Mouse (Mus musculus) midbrain, embryonic 15.5 days (tissue): ENCODE data around the gene Zgpat. TPM values are rescaled to one million over a fixed set of nuclear protein-coding genes. Genes with fewer than 3 reads are reported as not detected.

ENCODE experiments used
- ATAC-seq: fragments of 200-750 bp; cut with Nextera tagmentation; replicated peaks from 2 replicates; pipeline ENCODE4 v1.8.0; 2017; ENCODE audit warnings: moderate TSS enrichment
- H3K27ac ChIP-seq: fragments of 300-500 bp; sonication (generic); 2 replicates; pipeline ENCODE4 v1.5.1; 2015; ENCODE audit warnings: mild to moderate bottlenecking, inconsistent platforms
- H3K27me3 ChIP-seq: fragments of 300-500 bp; sonication (generic); replicated peaks from 2 replicates; pipeline ENCODE4 v1.6.1; 2015; ENCODE audit warnings: inconsistent platforms
- H3K36me3 ChIP-seq: fragments of 300-500 bp; sonication (generic); replicated peaks from 2 replicates; pipeline ENCODE4 v1.6.1; 2015; ENCODE audit warnings: inconsistent platforms
- H3K4me1 ChIP-seq: fragments of 300-500 bp; sonication (generic); 2 replicates; pipeline ENCODE4 v1.6.1; 2015; ENCODE audit warnings: inconsistent platforms
- H3K4me2 ChIP-seq: fragments of 300-500 bp; sonication (generic); 2 replicates; pipeline ENCODE4 v1.6.1; 2015; ENCODE audit warnings: inconsistent platforms, mild to moderate bottlenecking, moderate library complexity
- H3K4me3 ChIP-seq: fragments of 300-500 bp; sonication (generic); 2 replicates; pipeline ENCODE4 v1.5.1; 2015; ENCODE audit warnings: mild to moderate bottlenecking, inconsistent platforms
- H3K9ac ChIP-seq: fragments of 300-500 bp; sonication (generic); 2 replicates; pipeline ENCODE4 v1.6.1; 2015; ENCODE audit warnings: mild to moderate bottlenecking, inconsistent platforms
- H3K9me3 ChIP-seq: fragments of 300-500 bp; sonication (generic); 2 replicates; pipeline ENCODE4 v1.6.1; 2016; ENCODE audit warnings: inconsistent platforms
- WGBS: fragments of 180-500 bp; shearing (Covaris S2); methylation state at CpG from one replicate; pipeline ENCODE4 v1.1.7; 2015; ENCODE audit warnings: mixed read lengths; 5-methylcytosine and 5-hydroxymethylcytosine counted together
- polyA plus RNA-seq: library from polyadenylated mRNA; unstranded; fragments of >200 nt; fragmentation: Nextera tagmentation; extraction: Ambion mirVana; gene quantifications from 2 replicates; pipeline ENCODE4 v1.2.1, GENCODE M21; 2015

Zgpat gene
- polyA plus RNA-seq, 1 experiment from 2014 or later = 103 TPM

GRCm38 (mm10) chr2:181365655-181366075 is 937 bp downstream of the Zgpat start:
- Histone ChIP-seq H3K27me3 (no peaks in the 10 kb centered on the region), H3K9me3 (no peaks in the 10 kb centered on the region), H3K9ac (peak overlapping the region; percentile 84), H3K36me3 (peaks cover 20% of the 10 kb centered on the region), H3K27ac (peak overlapping the region; percentile 91), H3K4me3 (peak overlapping the region; percentile 56), H3K4me1 (peaks cover 54% of the 10 kb centered on the region), H3K4me2 (peak overlapping the region; percentile 88)
- peak; percentile 52 for ATAC-seq
- WGBS = under 1% methylated on average over 20 of the region's 20 CpGs

GRCm38 (mm10) chr2:181370001-181370400 is 5.3 kb downstream of the Zgpat start:
- WGBS = 98% methylated on average over 5 of the region's 5 CpGs
- no peak for ATAC-seq

GRCm38 (mm10) chr2:181375787-181376186 is 11.1 kb downstream of the Zgpat start:
- Histone ChIP-seq H3K9me3 (no peaks in the 10 kb centered on the region), H3K4me2 (no peak overlapping the region), H3K4me3 (no peak overlapping the region)

More at GRCm38 (mm10) chr2:181370001-181370400, 5.3 kb downstream of the Zgpat start:
- Histone ChIP-seq H3K27me3 (no peaks in the 10 kb centered on the region), H3K27ac (no peak overlapping the region), H3K9me3 (no peaks in the 10 kb centered on the region), H3K36me3 (no peaks in the 10 kb centered on the region; the same call in 1 of the 2 replicates), H3K4me1 (peaks cover 42% of the 10 kb centered on the region), H3K9ac (no peak overlapping the region), H3K4me3 (no peak overlapping the region), H3K4me2 (no peak overlapping the region)

GRCm38 (mm10) chr2:181377230-181377629 is 12.5 kb downstream of the Zgpat start:
- H3K4me3 ChIP-seq = no peak overlapping the region
- H3K4me1 ChIP-seq = no peaks in the 10 kb centered on the region
- whole genome bisulfite sequencing = 92% methylated on average over 2 of the region's 2 CpGs
- peaks cover 29% of the 10 kb centered on the region; the same call in 1 of the 2 replicates for H3K36me3 ChIP-seq
- no peaks in the 10 kb centered on the region for H3K9me3 ChIP-seq
- H3K27me3 ChIP-seq = no peaks in the 10 kb centered on the region
- no peak for ATAC-seq
- no peak overlapping the region for H3K9ac ChIP-seq
- H3K4me2 ChIP-seq = no peak overlapping the region
- H3K27ac ChIP-seq = no peak overlapping the region

More at GRCm38 (mm10) chr2:181375787-181376186, 11.1 kb downstream of the Zgpat start:
- no peak for ATAC-seq
- Histone ChIP-seq H3K4me1 (0 out of 2 replicates have a peak, but pooled peaks cover 3% of the 10 kb centered on the region), H3K9ac (no peak overlapping the region), H3K27me3 (no peaks in the 10 kb centered on the region), H3K36me3 (peaks cover 18% of the 10 kb centered on the region; the same call in 1 of the 2 replicates), H3K27ac (no peak overlapping the region)
- whole genome bisulfite sequencing = 92% methylated on average over 2 of the region's 2 CpGs

- Histone ChIP-seq H3K4me1 (no peaks in the 10 kb centered on the region), H3K4me2 (no peak overlapping the region), H3K27me3 (no peaks in the 10 kb centered on the region), H3K4me3 (no peak overlapping the region), H3K36me3 (peaks cover 43% of the 10 kb centered on the region), H3K27ac (no peak overlapping the region), H3K9me3 (no peaks in the 10 kb centered on the region), H3K9ac (no peak overlapping the region)
- WGBS = 94% methylated on average over 5 of the region's 5 CpGs
- ATAC-seq = no peak
Measured at GRCm38 (mm10) chr2:181378701-181379100, 14.0 kb downstream of the Zgpat start.

- 93% methylated on average over 12 of the region's 12 CpGs for WGBS
- Histone ChIP-seq H3K9ac (no peak within 1 kb of the TSS), H3K9me3 (no peaks in the 10 kb centered on the region), H3K4me2 (no peak within 1 kb of the TSS), H3K4me3 (no peak within 1 kb of the TSS), H3K4me1 (no peaks in the 10 kb centered on the region), H3K27ac (no peak within 1 kb of the TSS), H3K36me3 (peaks cover 43% of the 10 kb centered on the region), H3K27me3 (no peaks in the 10 kb centered on the region)
- no peak for ATAC-seq
Measured at GRCm38 (mm10) chr2:181379778-181380177, 15.1 kb downstream of the Zgpat start, which contains the start of gene Lime1. Gene Lime1 (plus strand): TSS chr2:181380078.

GRCm38 (mm10) chr2:181380251-181380650 is 15.5 kb downstream of the Zgpat start:
- H3K36me3 ChIP-seq = peaks cover 43% of the 10 kb centered on the region
- no peaks in the 10 kb centered on the region for H3K4me1 ChIP-seq
- 83% methylated on average over 5 of the region's 5 CpGs for WGBS

GRCm38 (mm10) chr2:181381107-181381506 is 16.4 kb downstream of the Zgpat start:
- H3K9ac ChIP-seq = no peak overlapping the region
- H3K4me2 ChIP-seq = no peak overlapping the region
- H3K36me3 ChIP-seq = peaks cover 46% of the 10 kb centered on the region
- H3K9me3 ChIP-seq = no peaks in the 10 kb centered on the region
- H3K4me3 ChIP-seq = no peak overlapping the region
- no peak for ATAC-seq
- H3K27ac ChIP-seq = no peak overlapping the region
- H3K4me1 ChIP-seq = no peaks in the 10 kb centered on the region
- 94% methylated on average over 5 of the region's 5 CpGs for WGBS
- H3K27me3 ChIP-seq = no peaks in the 10 kb centered on the region

More at GRCm38 (mm10) chr2:181380251-181380650, 15.5 kb downstream of the Zgpat start:
- Histone ChIP-seq H3K9me3 (no peaks in the 10 kb centered on the region), H3K4me2 (no peak overlapping the region), H3K27ac (no peak overlapping the region), H3K4me3 (no peak overlapping the region), H3K9ac (no peak overlapping the region), H3K27me3 (no peaks in the 10 kb centered on the region)
- no peak for ATAC-seq

GRCm38 (mm10) chr2:181381631-181382306 is 17.0 kb downstream of the Zgpat start:
- H3K4me1 ChIP-seq = no peaks in the 10 kb centered on the region
- no peak overlapping the region for H3K9ac ChIP-seq
- H3K36me3 ChIP-seq = peaks cover 50% of the 10 kb centered on the region
- no peak overlapping the region for H3K4me2 ChIP-seq
- no peaks in the 10 kb centered on the region for H3K27me3 ChIP-seq
- no peaks in the 10 kb centered on the region for H3K9me3 ChIP-seq
- WGBS = 92% methylated on average over 6 of the region's 6 CpGs
- no peak for ATAC-seq
- no peak overlapping the region for H3K27ac ChIP-seq
- H3K4me3 ChIP-seq = no peak overlapping the region

- Histone ChIP-seq H3K4me2 (no peak overlapping the region), H3K9ac (no peak overlapping the region), H3K27me3 (no peaks in the 10 kb centered on the region), H3K27ac (no peak overlapping the region), H3K36me3 (peaks cover 45% of the 10 kb centered on the region), H3K9me3 (no peaks in the 10 kb centered on the region), H3K4me3 (no peak overlapping the region), H3K4me1 (no peaks in the 10 kb centered on the region)
- 85% methylated on average over 7 of the region's 7 CpGs for WGBS
- no peak; the same call in 1 of the 2 replicates for ATAC-seq
Measured at GRCm38 (mm10) chr2:181384463-181384862, 19.7 kb downstream of the Zgpat start.

- Histone ChIP-seq H3K36me3 (peaks cover 44% of the 10 kb centered on the region), H3K4me1 (no peaks in the 10 kb centered on the region), H3K9me3 (no peaks in the 10 kb centered on the region), H3K27ac (no peak overlapping the region), H3K9ac (no peak overlapping the region), H3K4me2 (no peak overlapping the region), H3K27me3 (no peaks in the 10 kb centered on the region), H3K4me3 (no peak overlapping the region)
- 84% methylated on average over 4 of the region's 4 CpGs for WGBS
- ATAC-seq = peak; percentile 57; the same call in 1 of the 2 replicates
Measured at GRCm38 (mm10) chr2:181384919-181385391, 20.2 kb downstream of the Zgpat start.

GRCm38 (mm10) chr2:181385885-181386284 is 21.2 kb downstream of the Zgpat start:
- H3K36me3 ChIP-seq = peaks cover 41% of the 10 kb centered on the region
- no peak overlapping the region for H3K27ac ChIP-seq
- H3K27me3 ChIP-seq = no peaks in the 10 kb centered on the region
- ATAC-seq = no peak
- no peak overlapping the region for H3K4me2 ChIP-seq
- whole genome bisulfite sequencing = 91% methylated on average over 3 of the region's 3 CpGs
- no peaks in the 10 kb centered on the region for H3K4me1 ChIP-seq
- H3K9ac ChIP-seq = no peak overlapping the region
- H3K9me3 ChIP-seq = no peaks in the 10 kb centered on the region
- no peak overlapping the region for H3K4me3 ChIP-seq
